Mouse (Mus musculus): ENCODE data around the gene Fgfr2.

Gene Fgfr2

GRCm38 (mm10) chr7:130834958-130835861, 2287.9 kb downstream of the Fgfr2 start:
- DNase-seq, result peak; percentile 62

- no peak for DNase-seq
These were observed 2288.9 kb downstream of the Fgfr2 start for GRCm38 (mm10) chr7:130834299-130834698.

- peak; percentile 73 for DNase-seq
These were observed 2291.6 kb downstream of the Fgfr2 start for GRCm38 (mm10) chr7:130831586-130831985.

- DNase-seq, result no peak
These were observed 2294.7 kb downstream of the Fgfr2 start for GRCm38 (mm10) chr7:130828475-130828874.

- DNase-seq, result no peak
These were observed 2295.2 kb downstream of the Fgfr2 start for GRCm38 (mm10) chr7:130827844-130828403.

GRCm38 (mm10) chr7:130827431-130827830, 2295.7 kb downstream of the Fgfr2 start:
- DNase-seq, result peak; percentile 66

- DNase-seq, result no peak
These were observed 2296.8 kb downstream of the Fgfr2 start for GRCm38 (mm10) chr7:130826343-130826742.

GRCm38 (mm10) chr7:130823992-130824391, 2299.2 kb downstream of the Fgfr2 start:
- no peak for DNase-seq

GRCm38 (mm10) chr7:130819624-130820023, 2303.5 kb downstream of the Fgfr2 start:
- no peak for DNase-seq

GRCm38 (mm10) chr7:130818813-130819212, 2304.3 kb downstream of the Fgfr2 start:
- DNase-seq, result no peak

- no peak for DNase-seq
These were observed 2306.9 kb downstream of the Fgfr2 start for GRCm38 (mm10) chr7:130816243-130816642.

GRCm38 (mm10) chr7:130815601-130816000, 2307.5 kb downstream of the Fgfr2 start:
- DNase-seq, result no peak

GRCm38 (mm10) chr7:130812407-130812806, 2310.7 kb downstream of the Fgfr2 start:
- no peak for DNase-seq

GRCm38 (mm10) chr7:130810238-130810637, 2312.9 kb downstream of the Fgfr2 start:
- DNase-seq, result no peak

- no peak for DNase-seq
These were observed 2314.5 kb downstream of the Fgfr2 start for GRCm38 (mm10) chr7:130808694-130809093.

- DNase-seq, result no peak
These were observed 2315.4 kb downstream of the Fgfr2 start for GRCm38 (mm10) chr7:130807749-130808148.

GRCm38 (mm10) chr7:130804991-130805390, 2318.2 kb downstream of the Fgfr2 start:
- DNase-seq, result peak; percentile 45

GRCm38 (mm10) chr7:130803251-130803825, 2319.8 kb downstream of the Fgfr2 start:
- DNase-seq, result no peak

- DNase-seq, result no peak
These were observed 2321.3 kb downstream of the Fgfr2 start for GRCm38 (mm10) chr7:130801811-130802210.

GRCm38 (mm10) chr7:130800681-130801080, 2322.5 kb downstream of the Fgfr2 start:
- no peak for DNase-seq

- DNase-seq, result peak; percentile 24
These were observed 2323.7 kb downstream of the Fgfr2 start for GRCm38 (mm10) chr7:130799418-130799817.

- DNase-seq, result no peak
These were observed 2325.6 kb downstream of the Fgfr2 start for GRCm38 (mm10) chr7:130797524-130797923.

GRCm38 (mm10) chr7:130796786-130797185, 2326.4 kb downstream of the Fgfr2 start:
- DNase-seq, result no peak

GRCm38 (mm10) chr7:130793671-130794070, 2329.5 kb downstream of the Fgfr2 start:
- no peak for DNase-seq

Measured in kidney, adult 18-20 months (tissue).